Mouse (Mus musculus): ENCODE results near the gene Gstp1. TPM values are rescaled to one million over a fixed set of nuclear protein-coding genes. Genes with fewer than 3 reads are reported as not detected.
A peak's percentile ranks its signal among the peaks of the same experiment; 100 is the strongest.

The Gstp1 gene
- total RNA-seq (2014; rRNA removed) = 456 and 810 TPM in 2 replicates
- 965 and 1,374 TPM in 2 replicates for polyA plus RNA-seq (2012; rRNA removed)

- WGBS = 1% methylated on average over 26 of the region's 26 CpGs
- Histone ChIP-seq H3K4me1 (ENCODE audit: control insufficient read depth, insufficient read depth, low read length) (peaks cover 10% of the 10 kb centered on the region; the same call in 1 of the 2 replicates), H3K27ac (replicated peaks; ENCODE audit: insufficient read depth, low read depth, low read length) (peak within 1 kb of the TSS; percentile 96), H3K9ac (ENCODE audit: low read depth, low read length) (peak within 1 kb of the TSS; percentile 89), H3K27me3 (ENCODE audit: control insufficient read depth, insufficient read depth, low read length) (no peaks in the 10 kb centered on the region), H3K79me2 (ENCODE audit: control insufficient read depth, insufficient read depth, low read length) (no peaks in the 10 kb centered on the region), H3K36me3 (ENCODE audit: control insufficient read depth, insufficient read depth, low read length) (peaks cover 4% of the 10 kb centered on the region; the same call in 1 of the 2 replicates), H3K4me3 (ENCODE audit: insufficient read depth, low read depth, low read length) (peak within 1 kb of the TSS; percentile 79)
- peak; percentile 89 for DNase-seq (ENCODE audit: extremely low read depth, low read depth, low spot score)
- peak; percentile 100 for TF ChIP-seq POLR2A (IDR thresholded peaks at IDR 0.05; ENCODE audit: extremely low read depth, insufficient read depth, low read length)
- peak; percentile 51 for TF ChIP-seq CTCF (IDR thresholded peaks at IDR 0.05; ENCODE audit: low read depth, low read length)
Measured at GRCm38 (mm10) chr19:4037788-4038232, at the start of gene Gstp1. TSS of gene Gstp1 (minus strand) at chr19:4037985.

- H3K4me3 ChIP-seq (ENCODE audit: insufficient read depth, low read depth, low read length) = no peak overlapping the region
- no peak for TF ChIP-seq CTCF (IDR thresholded peaks at IDR 0.05; ENCODE audit: low read depth, low read length)
- no peak for TF ChIP-seq POLR2A (IDR thresholded peaks at IDR 0.05; ENCODE audit: extremely low read depth, insufficient read depth, low read length)
- no peak overlapping the region for H3K27ac ChIP-seq (replicated peaks; ENCODE audit: insufficient read depth, low read depth, low read length)
- H3K79me2 ChIP-seq (ENCODE audit: control insufficient read depth, insufficient read depth, low read length) = no peaks in the 10 kb centered on the region
- H3K4me1 ChIP-seq (ENCODE audit: control insufficient read depth, insufficient read depth, low read length) = peaks cover 4% of the 10 kb centered on the region; the same call in 1 of the 2 replicates
- DNase-seq (ENCODE audit: extremely low read depth, low read depth, low spot score) = no peak
- no peak overlapping the region for H3K9ac ChIP-seq (ENCODE audit: low read depth, low read length)
- no peaks in the 10 kb centered on the region for H3K27me3 ChIP-seq (ENCODE audit: control insufficient read depth, insufficient read depth, low read length)
- WGBS = 76% methylated on average over 5 of the region's 5 CpGs
- no peaks in the 10 kb centered on the region for H3K36me3 ChIP-seq (ENCODE audit: control insufficient read depth, insufficient read depth, low read length)
Measured at GRCm38 (mm10) chr19:4087090-4087489, 49.3 kb upstream of the Gstp1 start.

- Histone ChIP-seq H3K27ac (replicated peaks; ENCODE audit: insufficient read depth, low read depth, low read length) (no peak overlapping the region), H3K4me1 (ENCODE audit: control insufficient read depth, insufficient read depth, low read length) (peaks cover 8% of the 10 kb centered on the region; the same call in 1 of the 2 replicates), H3K36me3 (ENCODE audit: control insufficient read depth, insufficient read depth, low read length) (no peaks in the 10 kb centered on the region), H3K79me2 (ENCODE audit: control insufficient read depth, insufficient read depth, low read length) (no peaks in the 10 kb centered on the region), H3K4me3 (ENCODE audit: insufficient read depth, low read depth, low read length) (no peak overlapping the region), H3K9ac (ENCODE audit: low read depth, low read length) (no peak overlapping the region), H3K27me3 (ENCODE audit: control insufficient read depth, insufficient read depth, low read length) (no peaks in the 10 kb centered on the region)
- TF ChIP-seq POLR2A (IDR thresholded peaks at IDR 0.05; ENCODE audit: extremely low read depth, insufficient read depth, low read length) (no peak), CTCF (IDR thresholded peaks at IDR 0.05; ENCODE audit: low read depth, low read length) (no peak)
- WGBS = 91% methylated on average over 15 of the region's 15 CpGs
- DNase-seq (ENCODE audit: extremely low read depth, low read depth, low spot score) = no peak
Measured at GRCm38 (mm10) chr19:4086156-4086555, 48.4 kb upstream of the Gstp1 start.

- Histone ChIP-seq H3K27me3 (ENCODE audit: control insufficient read depth, insufficient read depth, low read length) (no peaks in the 10 kb centered on the region), H3K4me1 (ENCODE audit: control insufficient read depth, insufficient read depth, low read length) (peaks cover 14% of the 10 kb centered on the region; the same call in 1 of the 2 replicates), H3K79me2 (ENCODE audit: control insufficient read depth, insufficient read depth, low read length) (no peaks in the 10 kb centered on the region), H3K4me3 (ENCODE audit: insufficient read depth, low read depth, low read length) (no peak overlapping the region), H3K9ac (ENCODE audit: low read depth, low read length) (peak overlapping the region; percentile 32), H3K36me3 (ENCODE audit: control insufficient read depth, insufficient read depth, low read length) (no peaks in the 10 kb centered on the region), H3K27ac (replicated peaks; ENCODE audit: insufficient read depth, low read depth, low read length) (no peak overlapping the region; the same call in 1 of the 2 replicates)
- TF ChIP-seq POLR2A (IDR thresholded peaks at IDR 0.05; ENCODE audit: extremely low read depth, insufficient read depth, low read length) = no peak
- peak; percentile 74 for TF ChIP-seq CTCF (IDR thresholded peaks at IDR 0.05; ENCODE audit: low read depth, low read length)
- 47% methylated on average over 1 of the region's 1 CpGs for WGBS
- DNase-seq (ENCODE audit: extremely low read depth, low read depth, low spot score) = peak; percentile 77
Measured at GRCm38 (mm10) chr19:4084984-4085383, 47.2 kb upstream of the Gstp1 start.

- 80% methylated on average over 8 of the region's 8 CpGs for WGBS
- H3K9ac ChIP-seq (ENCODE audit: low read depth, low read length) = no peak overlapping the region
- DNase-seq (ENCODE audit: extremely low read depth, low read depth, low spot score) = no peak
- peaks cover 17% of the 10 kb centered on the region; the same call in 1 of the 2 replicates for H3K4me1 ChIP-seq (ENCODE audit: control insufficient read depth, insufficient read depth, low read length)
- no peak overlapping the region for H3K4me3 ChIP-seq (ENCODE audit: insufficient read depth, low read depth, low read length)
- no peaks in the 10 kb centered on the region for H3K79me2 ChIP-seq (ENCODE audit: control insufficient read depth, insufficient read depth, low read length)
- H3K27me3 ChIP-seq (ENCODE audit: control insufficient read depth, insufficient read depth, low read length) = no peaks in the 10 kb centered on the region
- H3K36me3 ChIP-seq (ENCODE audit: control insufficient read depth, insufficient read depth, low read length) = no peaks in the 10 kb centered on the region
- TF ChIP-seq CTCF (IDR thresholded peaks at IDR 0.05; ENCODE audit: low read depth, low read length) = no peak
- no peak for TF ChIP-seq POLR2A (IDR thresholded peaks at IDR 0.05; ENCODE audit: extremely low read depth, insufficient read depth, low read length)
- no peak overlapping the region for H3K27ac ChIP-seq (replicated peaks; ENCODE audit: insufficient read depth, low read depth, low read length)
Measured at GRCm38 (mm10) chr19:4083826-4084225, 46.0 kb upstream of the Gstp1 start.

GRCm38 (mm10) chr19:4083316-4083715 is 45.5 kb upstream of the Gstp1 start:
- H3K27me3 ChIP-seq (ENCODE audit: control insufficient read depth, insufficient read depth, low read length) = no peaks in the 10 kb centered on the region
- WGBS = 89% methylated on average over 7 of the region's 7 CpGs
- H3K79me2 ChIP-seq (ENCODE audit: control insufficient read depth, insufficient read depth, low read length) = no peaks in the 10 kb centered on the region
- no peak for DNase-seq (ENCODE audit: extremely low read depth, low read depth, low spot score)
- H3K4me3 ChIP-seq (ENCODE audit: insufficient read depth, low read depth, low read length) = no peak overlapping the region
- H3K9ac ChIP-seq (ENCODE audit: low read depth, low read length) = no peak overlapping the region
- H3K4me1 ChIP-seq (ENCODE audit: control insufficient read depth, insufficient read depth, low read length) = peaks cover 17% of the 10 kb centered on the region; the same call in 1 of the 2 replicates
- H3K27ac ChIP-seq (replicated peaks; ENCODE audit: insufficient read depth, low read depth, low read length) = no peak overlapping the region
- no peaks in the 10 kb centered on the region for H3K36me3 ChIP-seq (ENCODE audit: control insufficient read depth, insufficient read depth, low read length)
- TF ChIP-seq POLR2A (IDR thresholded peaks at IDR 0.05; ENCODE audit: extremely low read depth, insufficient read depth, low read length) = no peak
- TF ChIP-seq CTCF (IDR thresholded peaks at IDR 0.05; ENCODE audit: low read depth, low read length) = no peak

All from liver, adult 2 months (tissue).